Mouse (Mus musculus) lung, postnatal 10 days (tissue): ENCODE measurements at regions not wholly inside any gene's neighbourhood (a gene's known extent, or its start where the extent isn't known, plus 50 kb on each side); places are given as distances from the start of the nearest gene placed in this dataset.
"Not testable (repeated sequence)": the region's sequence is repeated elsewhere in the genome, so short reads cannot be mapped to it uniquely, and the experiment has no call there.

Experiments
- DNase-seq: peaks from one replicate; pipeline ENCODE4 v3.0.0; 2021

- DNase-seq = no peak
Observed at GRCm38 (mm10) chr16:47081896-47082295, 583.6 kb upstream of the Nectin3 start.

- DNase-seq = no peak
Observed at GRCm38 (mm10) chr16:47080330-47080729, 582.0 kb upstream of the Nectin3 start.

GRCm38 (mm10) chr16:47059293-47059963 is 561.1 kb upstream of the Nectin3 start:
- DNase-seq = no peak

GRCm38 (mm10) chr16:47058811-47059210 is 560.5 kb upstream of the Nectin3 start:
- no peak for DNase-seq

GRCm38 (mm10) chr16:47025971-47026370 is 527.6 kb upstream of the Nectin3 start:
- DNase-seq = no peak

- DNase-seq = no peak
Observed at GRCm38 (mm10) chr16:47017486-47017885, 519.2 kb upstream of the Nectin3 start.

- DNase-seq = no peak
Observed at GRCm38 (mm10) chr16:46982910-46983600, 484.7 kb upstream of the Nectin3 start.

- no peak for DNase-seq
Observed at GRCm38 (mm10) chr16:46982272-46982909, 484.1 kb upstream of the Nectin3 start.

GRCm38 (mm10) chr16:46965741-46966140 is 467.4 kb upstream of the Nectin3 start:
- DNase-seq = no peak

GRCm38 (mm10) chr16:46956990-46957389 is 458.7 kb upstream of the Nectin3 start:
- DNase-seq = no peak

- DNase-seq = peak; percentile 22
Observed at GRCm38 (mm10) chr16:46926060-46926459, 427.7 kb upstream of the Nectin3 start.

- DNase-seq = no peak
Observed at GRCm38 (mm10) chr16:46894576-46895203, 396.4 kb upstream of the Nectin3 start.

- DNase-seq = no peak
Observed at GRCm38 (mm10) chr16:46878739-46879138, 380.4 kb upstream of the Nectin3 start.

GRCm38 (mm10) chr16:46863959-46864358 is 365.6 kb upstream of the Nectin3 start:
- no peak for DNase-seq

- DNase-seq = no peak
Observed at GRCm38 (mm10) chr16:46849534-46849933, 351.2 kb upstream of the Nectin3 start.

- no peak for DNase-seq
Observed at GRCm38 (mm10) chr16:46848755-46849154, 350.4 kb upstream of the Nectin3 start.

GRCm38 (mm10) chr16:46847707-46848356 is 349.5 kb upstream of the Nectin3 start:
- no peak for DNase-seq

GRCm38 (mm10) chr16:46841179-46841578 is 342.9 kb upstream of the Nectin3 start:
- DNase-seq = no peak

- DNase-seq = no peak
Observed at GRCm38 (mm10) chr16:46840764-46841163, 342.4 kb upstream of the Nectin3 start.

- DNase-seq = no peak
Observed at GRCm38 (mm10) chr16:46825147-46825546, 326.8 kb upstream of the Nectin3 start.

GRCm38 (mm10) chr16:46822753-46823152 is 324.4 kb upstream of the Nectin3 start:
- no peak for DNase-seq

GRCm38 (mm10) chr16:46818215-46818614 is 319.9 kb upstream of the Nectin3 start:
- no peak for DNase-seq

GRCm38 (mm10) chr16:46811835-46812234 is 313.5 kb upstream of the Nectin3 start:
- not testable (repeated sequence) for DNase-seq
